Mouse (Mus musculus): ENCODE data around the gene Spp2.

Spp2 gene

DNA sequence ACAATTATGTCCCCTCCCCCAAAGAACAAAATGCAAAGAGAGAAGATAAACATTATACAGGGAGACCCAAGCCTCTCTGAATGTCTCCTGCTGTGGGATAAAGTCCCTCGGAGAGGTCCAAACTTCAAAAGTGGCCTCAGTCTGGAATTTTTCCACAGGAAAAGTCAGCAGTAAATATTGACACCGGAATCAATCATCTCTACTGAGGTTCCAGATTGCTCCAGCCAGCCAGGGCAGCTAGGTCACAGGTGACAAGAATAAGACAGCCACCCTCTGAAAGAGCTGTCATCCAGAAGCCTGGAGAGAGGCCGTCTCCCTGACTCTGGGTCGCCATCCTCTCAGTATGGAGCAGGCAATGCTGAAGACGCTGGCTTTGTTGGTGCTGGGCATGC is at the start of gene Spp2:
TSS of gene Spp2 (plus strand) at position 155 of the 392 bp plus-strand sequence.
- no peak for DNase-seq

DNA sequence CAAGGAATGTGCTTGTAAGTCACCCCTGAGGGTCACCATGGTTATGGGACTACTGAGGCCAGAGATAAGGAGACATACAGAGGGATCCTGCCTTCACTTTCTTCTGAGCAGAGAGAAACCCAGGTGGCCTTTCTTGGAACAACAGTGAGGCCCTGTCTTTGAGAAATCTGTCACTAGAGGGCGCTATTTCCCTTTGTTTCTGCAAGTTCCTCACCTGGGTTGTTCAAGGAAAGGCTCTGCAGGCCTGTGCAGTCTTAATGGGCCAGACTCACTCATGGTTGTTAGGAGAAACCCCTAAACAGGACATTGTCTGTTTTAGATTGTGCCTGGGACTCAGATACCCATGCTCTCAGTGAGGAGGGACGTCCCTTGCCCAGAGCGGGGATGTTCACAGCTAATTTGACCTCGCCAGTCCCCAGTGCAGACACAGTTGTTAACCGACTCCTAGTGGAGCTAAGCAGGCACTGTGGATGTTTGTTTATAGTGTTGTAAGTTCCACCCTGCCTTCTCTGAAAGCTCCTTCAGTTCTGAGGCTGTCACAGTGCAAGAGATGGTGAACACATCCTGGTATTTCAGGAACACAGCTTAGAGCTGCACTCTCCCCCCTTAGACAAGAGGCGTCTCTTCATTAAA is 49.2 kb upstream of the Spp2 start:
- DNase-seq: peak; percentile 98

DNA sequence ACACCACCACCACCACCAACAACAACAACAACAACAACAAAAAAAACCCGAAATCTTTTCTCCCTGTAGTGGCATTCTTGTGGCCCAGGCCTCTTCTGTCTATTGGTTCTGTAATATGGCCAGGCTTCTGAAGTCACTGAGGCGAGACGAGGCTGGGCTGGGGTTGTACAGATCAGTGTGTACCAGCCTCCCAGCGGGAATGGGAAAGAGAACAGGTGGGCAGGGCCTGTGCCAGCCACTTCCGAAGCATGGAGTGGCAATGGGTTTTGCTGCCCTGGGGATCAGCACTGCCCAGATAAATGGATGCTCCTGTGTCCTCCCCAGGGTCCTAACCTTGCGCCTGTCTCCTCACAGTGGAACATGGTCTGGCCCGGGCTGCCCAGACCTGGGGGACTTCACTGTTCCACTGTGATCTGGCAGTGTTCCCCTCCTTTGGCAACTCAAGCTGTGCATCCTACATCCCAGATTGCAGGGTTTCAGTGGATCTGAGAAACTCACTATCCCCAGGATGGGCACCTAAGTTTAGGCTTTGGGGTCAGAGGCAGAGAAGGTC is 48.6 kb upstream of the Spp2 start:
- peak; percentile 98 for DNase-seq

DNA sequence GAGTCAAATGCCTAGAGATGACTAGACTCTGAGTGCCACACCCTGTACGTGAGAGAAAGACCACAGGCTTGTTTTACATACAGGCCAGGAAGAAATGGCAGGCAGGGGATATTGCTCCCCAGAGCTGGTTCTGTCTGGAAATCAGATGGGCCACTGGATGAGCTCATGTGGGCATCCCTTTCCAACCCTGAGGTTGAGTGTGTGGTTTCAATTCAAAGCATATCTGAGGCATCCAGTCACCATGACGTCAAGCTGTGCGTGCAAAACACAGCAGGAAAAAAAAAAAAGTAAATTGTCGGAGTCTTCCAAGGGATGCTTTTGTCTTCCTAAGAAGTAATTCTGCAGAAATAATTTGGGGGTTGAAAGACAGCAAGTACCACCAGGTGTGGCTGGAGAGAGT is 45.7 kb upstream of the Spp2 start:
- DNase-seq: peak; percentile 34

DNA sequence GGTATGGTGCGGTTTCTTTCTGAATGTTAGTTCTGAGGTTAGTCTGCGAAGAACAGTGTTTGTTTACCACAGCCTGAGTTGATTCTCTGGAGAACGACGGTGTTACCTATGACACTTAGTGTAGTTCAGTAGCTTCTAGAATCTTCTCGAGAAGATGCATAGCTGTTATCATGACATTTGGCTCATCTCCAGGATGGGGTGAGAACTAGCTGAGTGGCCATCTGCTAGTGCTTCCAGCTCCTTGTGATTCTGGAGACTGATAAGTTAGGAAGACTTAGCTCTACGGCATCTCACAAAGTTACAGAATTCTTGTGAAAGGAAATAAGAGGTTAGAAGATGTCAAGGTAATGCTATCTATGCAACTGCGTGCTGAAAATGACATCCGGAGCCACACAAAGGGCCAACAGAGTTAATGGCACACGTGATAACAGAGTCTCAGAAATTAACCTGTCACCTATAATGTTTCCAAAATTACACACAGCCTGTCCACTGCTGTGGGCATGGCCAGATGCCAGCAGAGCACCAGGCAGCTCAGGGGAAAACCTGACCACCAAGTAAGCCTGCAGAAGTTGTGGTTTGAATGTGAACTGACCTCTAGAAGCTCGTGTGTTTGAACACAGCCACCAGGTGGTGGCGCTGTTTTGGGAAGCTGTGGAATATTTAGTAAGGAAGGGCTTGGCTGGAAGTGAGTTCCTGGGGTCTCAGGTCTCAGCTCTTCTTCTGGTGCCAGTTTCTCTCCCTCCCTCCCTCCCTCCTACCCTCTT is 39.7 kb upstream of the Spp2 start:
- peak; percentile 75 for DNase-seq

DNA sequence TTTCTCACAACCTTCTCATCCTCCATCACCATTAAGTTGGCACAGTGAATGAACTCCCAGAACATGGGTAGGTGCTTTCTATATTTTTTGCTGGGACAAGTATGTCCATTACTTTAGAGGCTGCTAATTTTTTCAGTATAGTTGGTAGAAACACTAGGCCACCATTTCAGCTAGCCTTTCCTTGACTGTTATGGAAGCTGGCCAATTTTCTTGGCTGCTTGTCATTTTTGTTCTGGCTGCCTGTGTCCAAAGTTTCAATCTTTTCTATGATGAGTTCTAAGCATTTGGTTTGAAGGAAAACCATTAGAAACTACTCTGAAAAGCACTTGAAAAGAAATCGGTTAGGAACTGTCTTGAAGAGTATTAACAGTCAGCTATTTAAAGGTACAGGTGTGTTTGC is 28.3 kb upstream of the Spp2 start:
- DNase-seq: no peak

DNA sequence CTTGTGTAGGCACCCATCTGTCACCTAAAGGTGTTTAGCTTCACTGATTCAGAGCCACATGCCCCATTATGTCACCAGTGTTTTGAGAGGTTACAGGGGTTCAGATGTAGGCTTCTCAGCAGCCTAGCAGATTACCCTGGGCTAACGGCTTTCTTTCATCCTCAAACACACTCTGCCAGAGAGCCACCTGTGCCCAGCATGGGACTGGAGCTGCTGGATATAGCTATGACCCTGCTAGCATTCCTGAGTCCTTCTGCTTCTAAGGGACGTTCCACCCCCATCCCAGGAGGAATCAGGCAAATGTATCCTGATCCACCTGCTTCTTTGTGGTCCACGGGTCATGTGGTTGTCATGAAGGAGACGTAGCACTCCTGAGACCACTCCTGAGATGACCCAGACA is 15.1 kb upstream of the Spp2 start:
- peak; percentile 62 for DNase-seq

DNA sequence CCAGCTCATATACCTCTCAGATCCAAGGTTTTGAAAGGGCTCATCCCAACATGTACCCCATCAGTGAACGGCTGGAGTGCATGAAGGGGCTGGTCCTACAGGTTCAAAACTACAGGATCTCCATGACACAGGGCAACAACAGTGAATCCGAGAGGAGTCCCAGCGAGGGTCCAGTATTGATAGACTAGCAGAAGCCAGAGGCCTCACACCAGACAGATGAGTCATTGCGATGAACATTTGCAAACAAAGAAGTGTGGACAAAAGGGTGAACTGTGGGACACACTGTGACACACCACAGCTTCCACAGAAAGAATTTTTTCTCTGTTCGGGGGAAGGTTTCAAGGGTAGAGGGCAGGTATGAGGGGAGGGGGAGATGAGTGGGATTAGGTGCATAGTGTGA is 13.4 kb upstream of the Spp2 start:
- DNase-seq: no peak

DNA sequence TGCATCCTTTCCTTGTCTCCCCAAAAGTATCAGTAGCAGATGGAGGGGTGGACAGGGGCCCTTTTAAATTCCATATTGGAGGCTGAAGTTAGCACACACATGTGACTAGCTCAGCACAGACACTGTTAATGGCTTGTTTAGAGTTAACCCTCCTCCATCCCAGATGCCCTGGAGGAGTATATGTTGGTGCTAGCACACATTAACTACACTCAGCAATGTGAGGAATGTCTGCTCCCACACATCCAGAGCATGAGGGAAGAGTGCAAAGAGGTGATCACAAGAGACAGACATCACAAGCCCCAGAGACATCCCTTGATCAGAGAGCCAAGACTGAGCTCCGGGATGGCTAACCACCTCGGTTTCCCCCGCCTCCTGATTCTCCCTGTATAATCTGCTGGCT is 3.4 kb upstream of the Spp2 start:
- no peak for DNase-seq

DNA sequence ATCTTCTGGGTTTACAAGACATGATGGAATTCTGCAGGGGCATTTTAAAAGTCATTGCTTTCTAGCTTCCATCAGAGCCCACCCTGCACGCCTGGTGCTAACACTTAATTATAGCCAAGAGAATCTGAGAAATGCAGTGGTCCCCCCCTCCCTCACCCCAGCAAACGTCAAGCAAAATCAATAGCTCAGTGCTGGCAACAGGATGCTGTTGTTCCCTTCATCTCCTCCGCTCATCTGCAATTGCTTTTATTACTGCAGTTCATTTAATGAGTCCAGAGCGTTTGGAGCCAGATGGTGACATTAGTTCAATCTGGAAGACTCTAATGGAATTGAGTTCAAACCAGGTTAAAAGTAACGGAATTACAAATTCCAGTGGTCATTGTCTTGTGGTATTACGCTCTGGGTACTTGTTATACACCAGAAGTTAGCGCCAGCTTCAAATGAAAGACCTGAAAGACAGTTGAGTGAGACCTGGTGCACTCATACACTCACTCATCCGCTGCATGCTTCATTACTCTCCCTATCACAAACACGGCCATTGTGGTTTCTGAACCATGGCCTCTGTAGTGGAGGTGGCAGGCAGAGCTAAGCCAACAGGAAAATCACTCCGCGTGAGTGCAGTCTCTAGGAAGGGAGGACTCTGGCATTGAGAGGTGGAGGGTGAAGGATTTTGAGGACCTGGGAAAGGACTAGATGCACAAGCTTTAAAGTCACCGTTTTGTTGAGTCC is 519 bp upstream of the Spp2 start:
- no peak for DNase-seq

DNA sequence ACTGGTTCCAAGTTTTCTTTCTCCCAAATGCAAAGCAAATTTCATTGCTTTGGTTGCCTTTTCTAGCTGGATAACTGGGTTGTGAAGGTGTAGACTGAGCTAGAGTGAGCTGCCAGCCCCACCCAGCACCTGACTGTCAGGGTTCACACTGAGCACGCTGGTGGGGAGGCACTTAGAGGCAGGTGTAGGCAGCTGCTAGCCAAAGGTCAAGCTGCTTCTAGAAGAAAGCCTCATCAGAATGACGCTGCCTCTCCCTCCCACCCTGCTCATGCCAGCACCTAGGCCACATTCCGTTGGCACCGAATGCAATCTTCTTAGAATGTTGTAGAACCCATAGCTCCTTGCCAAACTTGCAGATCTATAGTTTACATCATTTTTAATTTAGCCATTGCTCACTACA is 1.6 kb downstream of the Spp2 start:
- no peak for DNase-seq

DNA sequence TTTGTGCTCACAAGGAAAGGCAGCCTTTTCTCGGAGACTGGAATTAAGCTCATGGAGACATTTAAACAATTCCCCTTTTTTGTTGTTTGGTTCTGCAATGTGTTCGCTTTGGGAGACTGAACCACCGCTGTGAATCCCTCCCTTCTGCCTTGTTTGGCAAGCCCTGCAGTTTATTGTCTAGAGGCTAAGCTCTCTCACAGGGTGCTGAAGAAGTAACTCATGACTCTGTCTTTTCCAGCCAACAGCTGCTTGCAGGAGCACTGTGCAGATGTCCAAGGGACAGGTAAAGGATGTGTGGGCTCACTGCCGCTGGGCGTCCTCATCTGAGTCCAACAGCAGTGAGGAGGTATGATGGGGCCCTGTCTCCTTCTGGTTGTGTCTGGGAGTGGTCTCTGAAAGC is 5.3 kb downstream of the Spp2 start:
- DNase-seq: no peak

DNA sequence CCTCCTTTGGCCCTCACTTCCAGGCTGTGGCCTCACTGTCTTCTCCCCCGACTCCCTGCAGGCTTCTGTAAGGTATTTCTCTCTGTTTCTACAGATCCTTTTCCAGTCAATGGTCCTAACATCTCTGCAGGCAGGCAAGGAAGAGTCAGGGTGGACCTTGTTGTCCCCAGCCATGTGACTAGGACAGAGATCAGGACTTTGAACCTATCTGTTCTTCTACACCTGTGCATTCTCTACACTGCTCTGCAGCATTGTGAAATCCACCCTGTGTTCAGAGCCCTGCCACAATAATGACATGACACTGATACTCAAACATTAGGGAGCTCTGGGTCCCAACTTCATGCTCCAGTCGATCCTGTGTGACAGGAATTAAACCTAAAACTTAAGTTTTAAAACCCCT is 12.2 kb downstream of the Spp2 start:
- no peak for DNase-seq

DNA sequence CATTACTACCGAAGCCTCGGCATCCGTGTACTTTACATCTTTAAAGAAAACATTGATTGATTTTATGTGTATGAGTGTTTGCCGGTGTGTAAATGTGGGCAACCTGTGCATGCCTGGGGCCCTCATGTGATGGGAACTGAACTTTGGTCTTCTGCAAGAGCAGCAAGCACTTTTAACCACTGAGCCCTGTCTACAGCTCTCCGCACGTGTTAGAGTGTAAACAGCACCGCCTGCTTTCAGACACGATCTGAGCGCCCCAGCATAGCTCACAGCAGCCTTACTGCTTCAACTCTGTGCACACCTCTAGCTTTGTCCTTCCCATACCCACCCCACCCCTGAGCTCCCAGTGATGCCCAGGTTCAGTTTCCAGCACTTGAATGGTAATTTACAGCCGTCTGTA is 15.3 kb downstream of the Spp2 start:
- no peak for DNase-seq

DNA sequence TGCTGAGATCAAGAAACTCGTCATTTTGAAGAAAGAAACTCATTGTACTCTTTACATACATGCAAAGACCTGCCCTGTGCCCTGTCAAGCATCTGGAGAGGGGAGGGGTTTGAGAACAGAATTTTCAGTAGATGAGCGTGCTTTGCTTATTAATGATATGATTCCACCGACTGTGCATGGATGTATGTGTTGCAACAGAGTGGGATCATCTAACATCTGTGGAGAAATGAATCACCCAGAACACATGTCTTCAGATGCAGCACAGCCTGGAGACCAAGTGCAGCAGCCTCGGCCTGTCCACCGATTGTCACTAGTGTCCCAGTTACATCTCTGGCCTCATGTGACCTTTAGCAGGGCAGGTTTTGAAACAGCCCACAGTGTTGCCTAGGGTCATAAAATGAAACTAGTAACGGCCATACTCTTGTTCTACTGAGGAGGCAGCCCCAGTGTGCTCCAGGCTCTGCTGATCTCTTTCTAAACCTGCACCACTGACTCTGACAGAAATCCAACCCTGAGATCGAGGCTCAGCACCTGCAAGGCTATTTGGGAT is 16.2 kb downstream of the Spp2 start:
- DNase-seq: no peak

DNA sequence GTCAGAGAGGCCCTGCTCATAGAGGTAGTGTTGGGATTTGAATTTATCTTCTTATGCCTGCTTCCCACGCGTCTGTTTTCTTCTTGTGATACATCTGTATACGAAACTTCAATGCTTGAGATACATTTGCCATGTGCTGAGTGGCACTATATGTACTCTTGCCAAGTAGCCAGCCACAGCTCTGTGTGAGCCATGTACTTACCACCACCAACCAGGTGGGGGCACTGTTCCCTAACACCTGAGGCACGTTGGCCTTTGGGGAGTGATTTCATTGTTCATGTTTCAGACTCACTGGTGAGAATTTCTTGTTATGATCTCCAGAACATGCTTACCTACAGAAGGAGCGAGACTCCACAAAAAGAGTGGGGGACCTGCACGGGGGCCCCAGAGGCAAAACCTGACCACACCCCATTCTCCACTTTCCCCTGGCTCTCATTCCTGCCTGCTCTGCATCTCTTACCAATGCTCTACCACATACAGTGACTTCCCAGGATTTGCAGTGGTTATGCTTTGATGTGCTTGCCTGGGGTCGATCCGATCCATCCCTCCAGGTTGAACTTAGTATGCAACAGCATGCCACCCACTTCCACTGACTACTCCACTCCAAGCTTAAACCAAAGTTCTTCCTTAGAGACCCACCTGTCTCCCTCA is 18.0 kb downstream of the Spp2 start:
- peak; percentile 90 for DNase-seq

DNA sequence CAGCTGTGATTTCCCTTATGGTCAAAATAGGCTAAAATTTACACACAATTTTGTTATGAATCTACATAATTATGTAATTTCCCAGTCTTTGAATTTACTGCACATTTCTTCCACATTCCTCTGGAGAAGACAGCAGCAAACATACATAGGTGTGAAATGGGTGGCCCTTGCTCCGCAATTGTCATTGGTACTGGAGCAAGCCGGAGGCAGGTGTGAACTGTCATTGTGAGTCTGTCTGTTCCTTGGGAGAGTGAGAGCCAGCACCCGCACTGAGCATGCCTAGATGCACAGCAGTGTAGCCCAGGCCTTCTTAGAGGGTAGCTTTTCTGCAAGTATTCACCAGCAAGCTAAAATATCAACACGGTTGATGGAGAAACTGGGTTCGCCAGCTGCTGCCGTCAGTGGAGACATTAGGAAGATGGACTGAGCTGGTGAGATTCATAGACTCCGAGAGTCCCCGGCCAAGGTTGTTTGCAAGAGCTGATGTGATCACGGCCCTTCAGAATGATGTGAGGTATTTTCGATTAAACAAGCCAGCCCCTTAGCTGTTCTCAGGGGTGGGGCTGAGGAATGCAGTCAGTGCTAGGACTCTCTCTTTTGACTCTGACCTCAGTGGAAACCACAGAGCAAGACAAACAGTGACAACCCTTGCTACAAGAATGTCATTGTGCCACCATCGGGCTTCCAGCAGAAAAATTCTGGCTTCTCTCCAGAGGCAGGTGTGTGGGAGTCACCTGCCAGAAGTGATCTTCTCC is 21.4 kb downstream of the Spp2 start:
- DNase-seq: no peak

DNA sequence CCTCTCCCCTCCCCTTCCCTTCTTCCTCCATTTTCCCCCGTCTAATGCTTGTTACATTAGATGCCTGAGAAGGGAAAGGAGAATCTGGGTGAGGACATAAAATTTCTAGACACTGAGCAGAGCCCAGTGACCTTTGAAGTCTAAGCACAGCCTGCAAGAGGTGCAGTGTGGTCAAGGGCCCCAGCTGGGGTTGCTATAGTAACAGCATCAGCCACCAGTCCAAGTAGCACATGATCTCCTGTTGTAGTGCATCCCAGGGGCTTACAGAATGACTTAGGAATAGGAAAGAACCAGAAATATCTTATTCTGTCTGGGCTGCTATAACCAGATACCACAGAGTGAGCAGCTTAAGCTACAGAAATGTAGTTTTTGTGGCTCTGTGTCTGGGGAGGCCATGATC is 22.7 kb downstream of the Spp2 start:
- no peak for DNase-seq

DNA sequence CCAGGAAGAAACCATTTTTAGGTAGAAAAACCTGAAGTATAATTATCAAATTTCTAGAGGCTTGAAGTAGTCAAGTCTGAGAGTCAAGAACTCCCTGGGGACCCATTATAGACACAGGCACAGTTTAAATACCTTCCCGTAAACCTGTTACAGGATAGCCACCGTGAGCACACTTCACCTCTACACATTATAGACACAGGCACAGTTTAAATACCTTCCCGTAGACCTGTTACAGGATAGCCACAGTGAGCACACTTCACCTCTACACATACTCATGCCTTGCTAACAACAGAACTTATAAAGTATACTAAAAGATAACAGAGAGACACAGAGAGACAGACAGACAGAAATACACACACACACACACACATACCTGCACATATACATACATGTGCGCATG is 24.5 kb downstream of the Spp2 start:
- no peak for DNase-seq

DNA sequence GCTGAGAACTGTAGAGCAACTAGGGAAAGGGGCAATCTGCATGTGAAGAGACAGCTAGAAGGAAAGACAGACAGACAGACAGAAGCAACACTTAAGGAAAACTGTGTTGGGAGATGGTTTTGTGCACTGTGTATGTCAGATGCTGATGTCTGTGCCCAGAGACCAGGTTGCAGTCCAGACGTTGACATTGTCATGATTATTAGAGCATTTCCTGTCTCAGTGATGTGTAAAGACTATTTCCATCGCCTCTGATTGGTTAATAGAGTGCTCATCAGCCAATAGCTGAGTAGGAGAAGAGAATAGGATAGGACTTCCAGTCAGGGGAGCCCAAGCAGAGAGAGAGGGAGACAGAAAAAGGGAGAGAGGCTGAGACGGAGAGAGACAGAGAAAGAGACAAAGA is 25.8 kb downstream of the Spp2 start:
- DNase-seq: no peak

DNA sequence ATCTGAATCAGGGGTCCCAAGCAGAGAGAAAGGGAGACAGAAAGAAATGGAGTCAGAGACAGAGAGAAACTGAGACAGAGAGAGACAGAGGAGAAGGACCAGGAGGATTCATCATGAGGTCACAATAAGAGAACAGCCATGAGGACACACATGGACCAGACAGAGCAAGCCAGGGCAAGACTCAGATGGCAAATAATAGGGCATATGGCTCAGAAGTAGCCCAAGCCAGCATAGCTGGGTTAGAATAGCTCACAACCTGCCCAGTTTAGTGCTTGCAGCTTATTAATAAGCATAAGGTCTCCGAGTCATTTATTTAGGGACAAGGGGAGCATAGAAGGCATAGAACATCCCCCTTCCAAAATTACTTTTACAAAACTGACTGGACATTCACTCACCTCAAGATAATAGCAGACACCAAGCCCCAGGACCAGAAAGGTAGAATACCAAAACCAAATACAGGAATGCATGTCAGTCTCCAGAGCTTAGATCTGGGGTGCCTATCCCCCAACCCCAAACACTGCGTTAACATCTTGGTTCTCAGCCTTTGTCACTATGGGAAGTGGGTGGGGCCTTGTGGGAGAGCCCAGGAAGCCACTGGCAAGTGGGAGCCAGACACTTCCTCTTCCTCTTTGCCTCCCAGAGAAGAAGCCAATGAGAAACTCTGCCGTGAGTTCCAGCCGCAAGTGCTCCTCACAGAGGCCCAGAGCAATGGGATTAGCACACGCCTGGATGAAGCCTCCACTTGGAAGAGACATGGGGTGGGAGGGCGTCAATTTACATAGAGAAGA is 26.5 kb downstream of the Spp2 start:
- DNase-seq: peak; percentile 62

Measured in cerebellum, adult 9-10 months (tissue).